Mouse (Mus musculus) activated CD4-positive, CD25-positive, alpha-beta regulatory T cell, adult 4 months (primary cell): Measurements from ENCODE around the gene Stra6. TPM values are rescaled to one million over a fixed set of nuclear protein-coding genes. Genes with fewer than 3 reads are reported as not detected.

Source experiments
- ATAC-seq: one replicate; pipeline ENCODE4 v1.8.0; 2017
- polyA plus RNA-seq, 2 experiments: library from polyadenylated mRNA; unstranded; fragments of 100-300 nt; shearing (Covaris generic); gene quantifications; one replicate each; pipeline ENCODE4 v1.2.1; 2017

Stra6 gene
- polyA plus RNA-seq, result 1 to 10 TPM; 3.1 to 3.8 TPM

DNA sequence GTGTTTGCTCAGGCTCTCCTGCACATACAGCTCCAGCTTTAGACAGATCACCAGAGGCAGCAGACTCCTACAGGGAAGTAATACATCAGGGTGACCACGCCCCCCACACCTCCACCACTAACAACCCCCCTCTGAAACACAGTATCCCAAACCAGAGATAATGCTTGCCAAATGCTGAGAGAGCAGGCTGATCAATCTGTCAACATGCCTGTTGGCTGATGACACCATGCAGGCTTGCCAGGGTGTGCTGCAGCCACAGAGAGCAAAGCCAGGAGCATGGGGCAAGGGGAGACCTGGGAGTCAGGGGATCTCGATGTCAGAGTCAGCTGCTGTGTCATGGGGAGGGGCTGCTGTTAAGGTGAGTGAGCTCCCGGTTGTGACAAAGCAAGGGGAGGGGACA lies at the start of gene Stra6:
Stra6 (plus strand) TSS at position 258 of the 400 bp plus-strand sequence.
- ATAC-seq, result no peak

DNA sequence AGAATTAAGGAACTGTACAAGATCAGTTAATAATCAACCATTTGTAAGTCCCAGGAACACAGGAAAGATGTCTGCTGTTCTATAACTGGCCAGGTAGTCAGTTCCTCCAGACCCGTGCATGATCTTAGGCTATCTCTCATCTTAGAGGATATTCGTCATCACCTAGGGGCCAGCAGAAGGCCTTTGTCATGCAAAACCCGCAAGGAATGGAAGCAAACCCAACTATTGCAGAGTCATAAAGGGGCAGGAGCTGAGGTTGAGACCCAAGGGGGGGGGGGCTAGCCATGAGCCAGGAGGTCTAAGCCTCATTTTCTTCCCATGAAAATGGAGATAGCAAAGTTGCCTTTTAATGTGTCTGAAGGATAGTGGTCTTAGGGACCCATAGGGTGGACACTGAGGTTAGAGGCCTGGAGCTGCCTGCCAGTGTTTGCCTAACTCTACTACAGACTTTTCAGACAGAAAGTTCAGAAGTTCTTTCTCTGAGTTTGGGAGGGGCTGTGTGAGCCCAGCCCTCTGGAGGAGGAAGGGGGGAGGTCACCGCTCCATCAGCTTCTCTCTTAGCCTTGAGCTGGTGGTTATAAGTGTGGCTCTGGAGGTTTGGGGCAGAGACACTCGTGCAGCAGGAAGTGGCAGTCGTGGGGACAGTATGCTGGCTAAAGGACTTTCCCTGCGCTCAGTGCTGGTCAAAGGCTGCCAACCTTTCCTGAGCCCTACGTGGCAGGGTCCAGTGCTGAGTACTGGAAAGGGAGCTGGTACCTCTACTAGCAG lies 49.0 kb upstream of the Stra6 start:
- ATAC-seq, result no peak

DNA sequence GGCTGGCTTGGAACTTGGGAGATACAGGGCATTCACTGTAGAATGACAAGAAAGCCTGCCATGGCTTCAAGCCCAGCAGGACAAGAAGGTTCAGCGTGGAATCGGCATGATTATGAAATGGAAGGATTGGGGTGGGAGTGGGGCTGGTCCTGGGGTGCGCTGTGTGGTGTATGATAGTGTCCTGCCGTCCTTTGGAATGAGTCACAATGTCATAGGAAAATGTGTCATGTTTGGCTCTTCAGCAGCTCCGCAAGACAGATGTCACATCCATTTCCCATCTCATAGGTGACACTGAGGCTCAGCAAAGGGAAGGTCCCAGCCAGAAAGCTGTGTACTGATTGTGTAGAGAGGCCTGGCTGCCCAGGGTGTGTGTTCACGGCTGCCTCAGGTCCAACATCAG lies 47.7 kb upstream of the Stra6 start:
- ATAC-seq, result no peak

DNA sequence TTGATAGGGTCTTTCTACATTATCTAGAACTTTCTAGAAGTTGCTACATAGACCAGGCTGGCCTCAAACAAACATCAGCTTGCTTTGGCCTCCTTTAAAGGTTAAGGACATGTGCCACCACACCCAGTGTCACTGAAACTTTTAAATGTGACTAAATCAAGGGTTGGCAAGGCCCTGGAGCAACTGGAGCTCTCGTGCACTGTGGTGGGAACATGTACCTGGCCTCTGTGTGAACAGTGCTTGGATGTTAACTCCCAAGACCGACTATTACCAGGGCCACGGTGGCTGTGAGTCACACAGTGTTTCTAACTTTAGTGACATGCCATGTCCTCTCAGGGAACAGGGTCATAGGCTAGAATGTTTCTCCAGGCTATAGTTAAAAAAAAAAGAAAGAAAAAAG lies 46.6 kb upstream of the Stra6 start:
- no peak for ATAC-seq

DNA sequence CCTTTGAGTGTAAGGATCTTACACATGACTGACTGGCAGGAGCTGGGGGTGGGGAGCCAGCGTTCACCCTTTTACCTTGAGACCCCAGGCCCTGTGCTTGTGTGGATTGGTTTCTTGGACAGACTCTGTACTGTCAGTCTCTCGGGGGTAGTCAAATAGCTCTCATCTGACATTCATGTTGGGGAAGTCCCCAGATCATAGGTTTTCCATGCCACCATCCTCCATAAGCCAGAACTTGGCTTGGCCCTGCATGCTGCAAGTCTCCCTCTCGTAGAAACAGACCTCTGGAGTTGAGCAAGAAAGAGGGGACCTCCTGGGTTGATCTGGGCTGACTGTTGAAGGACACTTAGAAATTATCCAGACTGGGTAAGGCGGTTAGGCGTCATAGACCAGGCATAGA lies 45.2 kb upstream of the Stra6 start:
- ATAC-seq, result no peak

DNA sequence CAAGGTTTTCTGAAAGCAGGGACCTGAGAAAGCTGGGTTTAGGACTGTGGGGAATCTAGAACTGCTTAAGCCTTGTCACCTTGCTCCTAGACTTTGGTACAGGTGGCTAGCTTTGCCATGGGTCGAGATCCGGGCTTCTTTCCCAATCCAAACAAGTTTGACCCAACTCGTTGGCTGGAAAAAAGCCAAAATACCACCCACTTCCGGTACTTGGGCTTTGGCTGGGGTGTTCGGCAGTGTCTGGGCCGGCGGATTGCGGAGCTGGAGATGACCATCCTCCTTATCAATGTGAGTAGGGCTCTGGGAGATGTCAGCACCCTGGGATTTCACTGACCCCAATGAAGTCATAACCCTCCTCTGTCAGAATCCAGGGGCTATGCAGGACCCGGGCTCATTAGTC lies 37.6 kb upstream of the Stra6 start:
- ATAC-seq, result no peak

DNA sequence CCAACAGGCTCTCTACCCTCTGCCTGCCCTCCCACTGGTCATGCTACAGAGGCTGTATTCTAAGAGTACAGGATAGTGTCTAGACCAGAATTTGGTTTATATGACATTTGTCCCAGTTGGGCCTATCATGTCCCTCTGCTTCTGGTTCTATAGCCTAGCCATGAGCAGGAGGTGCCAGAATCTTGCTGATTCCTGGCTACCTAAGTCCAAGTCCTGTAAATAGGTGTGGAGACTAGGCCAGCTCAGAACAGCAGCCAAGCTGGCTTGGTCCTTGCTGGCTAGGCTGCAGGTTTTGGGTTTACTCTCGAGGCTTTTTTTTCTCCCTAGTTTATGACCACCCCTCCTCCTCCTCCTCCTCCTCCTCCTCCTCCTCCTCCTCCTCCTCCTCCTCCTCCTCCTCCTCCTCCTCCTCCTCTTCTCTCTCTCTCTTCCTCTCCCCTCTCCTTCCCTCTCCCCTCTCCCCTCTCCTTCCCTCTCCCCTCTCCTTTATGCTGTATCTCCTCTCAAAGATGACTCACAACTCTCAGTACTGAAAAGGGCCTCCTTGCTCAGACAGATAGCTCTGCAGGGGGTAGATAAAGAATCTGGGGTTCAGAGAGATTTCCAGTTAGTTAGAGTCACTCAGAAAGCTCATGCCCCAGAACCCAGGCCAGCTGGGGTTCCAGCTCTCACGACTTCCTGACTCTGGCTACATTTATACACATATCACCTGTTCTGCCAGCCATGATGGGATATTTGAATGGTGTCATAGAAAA lies 36.0 kb upstream of the Stra6 start:
- no peak for ATAC-seq

DNA sequence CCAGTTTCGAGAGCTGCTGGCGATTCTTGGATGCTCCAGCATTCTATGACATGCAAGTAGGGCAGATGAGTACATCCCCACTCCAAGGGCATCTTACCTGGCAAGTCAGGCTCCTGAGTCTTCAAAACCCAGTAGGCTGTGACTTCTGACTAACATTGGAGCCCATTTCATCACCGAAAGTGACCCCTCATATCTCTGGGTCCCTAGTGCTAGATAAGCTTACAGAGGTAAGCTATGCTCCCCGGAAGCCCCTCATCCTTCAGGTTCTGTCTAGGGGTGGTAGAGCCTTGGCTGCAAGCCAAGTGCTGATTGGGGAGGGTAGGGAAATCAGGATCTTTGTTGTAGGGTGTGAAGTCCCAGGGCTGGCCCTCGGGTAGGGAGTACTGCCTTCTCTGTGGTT lies 34.7 kb upstream of the Stra6 start:
- no peak for ATAC-seq

DNA sequence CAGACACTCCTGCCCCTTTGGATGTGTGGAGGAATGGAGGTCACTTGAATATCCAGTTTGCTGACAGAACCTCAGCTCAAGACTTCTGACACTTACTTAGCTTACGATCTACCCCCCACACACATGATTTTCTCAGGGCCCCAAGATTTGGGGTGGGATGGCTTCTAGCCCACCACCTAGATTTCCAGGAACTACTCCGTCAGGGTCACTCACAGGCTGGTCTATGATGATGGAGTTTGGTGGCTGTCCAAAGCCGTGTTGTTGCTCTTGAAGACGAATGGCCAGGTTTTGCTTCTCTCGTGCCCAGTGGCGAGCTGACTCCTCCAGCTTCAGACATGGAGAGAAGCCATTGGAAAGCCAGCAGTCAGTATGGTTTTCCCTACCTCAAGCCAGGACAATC lies 34.0 kb upstream of the Stra6 start:
- ATAC-seq, result no peak

DNA sequence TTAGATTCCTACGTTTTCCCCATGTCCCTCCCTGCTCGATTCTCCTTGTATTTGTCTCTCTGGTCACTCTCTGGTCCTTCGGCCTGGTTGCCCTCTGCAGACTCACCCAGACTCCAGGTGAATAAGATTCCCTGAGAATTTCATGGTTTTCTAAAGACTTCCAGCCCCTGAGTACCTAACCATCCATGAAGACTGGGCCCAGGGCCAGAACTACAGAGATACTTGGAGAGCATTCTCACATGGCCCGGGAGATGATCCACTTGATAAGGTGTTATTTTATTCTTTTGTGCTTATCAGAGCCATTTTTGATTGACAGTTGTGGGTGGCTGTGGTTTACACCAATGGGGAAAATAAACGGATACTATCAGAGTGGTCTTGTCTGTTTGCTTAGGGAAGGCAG lies 31.7 kb upstream of the Stra6 start:
- ATAC-seq, result no peak

DNA sequence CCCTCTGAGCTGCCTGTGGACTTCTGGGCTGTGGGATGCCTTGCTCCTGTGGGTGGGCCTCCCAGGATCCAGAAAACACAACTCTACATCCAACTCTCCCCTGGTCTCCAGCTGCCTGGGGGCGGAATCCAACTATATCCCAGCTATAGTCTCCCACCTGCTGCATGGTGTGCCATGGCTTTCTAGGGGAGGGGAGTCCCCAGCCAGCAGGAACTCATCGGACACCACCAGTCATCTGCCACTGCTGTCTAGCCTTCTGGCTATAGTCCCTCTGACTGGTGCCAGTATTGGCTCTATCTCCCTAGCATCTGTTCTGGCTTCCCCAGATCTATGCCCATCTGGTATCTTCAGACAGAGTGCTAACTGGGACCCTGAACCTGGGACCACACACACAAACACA lies 28.1 kb upstream of the Stra6 start:
- no peak for ATAC-seq

DNA sequence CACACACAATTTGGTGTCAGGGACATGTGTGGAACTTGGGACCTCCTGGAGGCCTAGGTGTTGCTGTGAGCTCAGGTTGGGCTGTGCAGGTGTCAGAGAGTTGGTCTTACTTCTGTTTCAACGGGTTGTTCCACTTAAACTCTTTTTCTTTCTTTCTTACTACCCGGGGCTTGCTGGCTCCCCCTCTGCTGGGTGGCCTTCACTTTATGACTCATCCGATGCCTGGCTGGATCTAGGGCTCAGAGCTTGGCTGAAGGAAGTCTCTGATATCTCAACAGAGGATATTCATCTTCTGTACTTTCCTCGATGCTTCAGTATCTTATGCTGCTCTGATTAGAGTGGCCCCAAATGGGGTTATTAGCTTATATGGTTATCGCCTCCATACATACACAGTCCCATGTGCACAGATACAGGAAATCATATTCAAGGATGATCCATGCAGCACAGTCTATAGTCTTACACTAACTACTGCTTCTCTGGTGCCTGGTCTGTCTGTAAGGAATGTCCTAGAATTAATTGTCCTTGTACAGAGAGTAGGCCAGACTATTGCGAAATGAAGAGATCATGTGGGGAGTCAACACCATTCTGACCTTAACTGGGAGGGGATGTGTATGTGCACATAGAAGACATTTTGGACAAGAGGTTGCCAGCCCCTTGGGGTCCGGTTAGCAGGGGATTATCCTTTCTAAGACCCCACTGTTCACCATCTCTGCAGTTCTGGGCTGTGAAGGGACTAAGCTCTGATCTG lies 27.5 kb upstream of the Stra6 start:
- ATAC-seq, result no peak

DNA sequence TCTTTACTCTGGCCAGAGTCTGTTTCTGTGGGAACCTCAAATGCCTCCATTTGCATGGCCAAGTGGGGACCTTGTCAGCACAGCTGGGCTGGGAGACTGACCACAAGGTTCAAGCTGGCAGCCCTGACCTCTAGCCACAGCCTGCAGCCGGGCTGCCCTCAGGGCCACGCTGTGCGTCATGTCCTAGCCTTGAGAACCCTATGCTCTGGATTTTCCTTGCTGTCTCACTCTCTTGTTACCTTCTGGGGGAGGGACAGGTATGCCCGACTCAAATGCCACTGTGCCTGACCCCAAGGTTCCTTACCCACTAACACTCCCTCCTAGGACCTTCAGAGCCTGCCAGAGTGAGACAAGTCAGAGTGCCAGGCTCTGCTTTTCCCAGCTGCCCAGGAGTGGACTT lies 26.6 kb upstream of the Stra6 start:
- ATAC-seq, result no peak

DNA sequence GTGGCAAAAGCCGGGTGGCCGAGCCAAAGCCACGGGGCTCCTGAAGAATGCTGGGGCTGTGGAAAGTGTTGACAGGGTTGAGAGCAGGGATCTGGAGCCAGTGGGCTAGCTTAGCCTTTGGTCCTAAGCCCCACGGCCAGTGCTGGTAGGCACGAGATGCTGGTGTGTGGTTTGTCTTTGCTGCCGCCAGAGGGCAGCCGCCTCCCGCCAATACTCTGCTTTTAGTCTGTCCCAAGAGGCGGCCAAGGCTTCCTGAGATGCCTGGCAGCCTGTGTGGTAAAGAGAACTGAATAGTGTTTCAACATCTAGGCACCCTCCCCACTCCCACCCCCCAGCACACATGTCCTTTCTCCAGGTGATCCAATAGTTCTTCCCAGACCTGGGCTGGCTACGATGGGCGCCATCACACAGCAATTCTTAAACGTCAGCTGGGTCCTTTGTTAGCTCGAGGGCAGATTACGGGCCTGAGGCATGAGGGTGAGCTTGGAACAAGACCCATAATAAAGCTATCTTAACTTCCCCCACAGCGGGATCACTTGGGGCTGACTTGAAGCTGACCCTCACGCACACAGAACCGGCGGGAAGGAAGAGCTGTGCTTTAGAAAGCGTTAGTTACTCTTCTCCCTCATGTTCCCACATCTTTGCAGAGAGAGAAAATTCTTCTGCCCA lies 25.0 kb upstream of the Stra6 start:
- no peak for ATAC-seq

DNA sequence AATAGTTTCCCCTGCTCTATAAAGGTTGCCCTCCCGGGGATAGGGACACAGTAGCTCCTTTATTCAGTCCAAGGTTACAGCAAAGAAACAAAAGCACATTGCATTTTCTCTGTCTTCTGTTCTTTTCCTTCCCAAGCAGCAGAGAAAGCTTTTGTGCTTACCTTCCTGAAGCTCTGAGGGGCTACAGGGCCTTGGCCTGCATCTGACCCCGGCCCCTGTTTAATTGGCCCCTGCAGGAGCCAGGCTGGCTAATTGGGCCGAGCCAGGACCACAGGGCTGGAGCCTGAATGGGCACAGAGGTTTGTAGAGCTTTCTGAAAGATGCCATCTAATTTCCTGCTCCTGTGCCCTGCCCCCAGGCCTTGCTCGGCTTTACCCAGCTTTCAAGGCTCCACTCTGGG lies 22.6 kb upstream of the Stra6 start:
- no peak for ATAC-seq

DNA sequence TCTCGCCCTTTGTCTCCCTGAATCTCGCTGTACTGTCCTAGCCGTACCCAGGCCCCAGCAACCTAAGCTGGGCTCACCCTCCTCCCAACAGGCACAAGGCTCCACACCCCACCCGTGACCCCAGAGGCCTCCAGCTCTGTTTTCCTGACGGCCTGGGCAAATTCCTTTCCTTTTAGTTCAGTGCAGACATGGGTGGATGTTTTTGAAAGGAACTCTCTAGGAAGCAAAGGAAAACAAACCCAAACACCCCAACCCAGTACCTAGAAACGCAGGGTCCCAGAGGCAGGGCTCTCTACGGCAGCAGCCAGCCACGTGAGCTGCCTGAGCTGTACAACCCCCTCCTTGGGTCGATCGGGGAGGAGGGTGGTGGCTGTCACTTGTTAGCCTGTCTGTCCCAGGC lies 21.2 kb upstream of the Stra6 start:
- no peak for ATAC-seq

DNA sequence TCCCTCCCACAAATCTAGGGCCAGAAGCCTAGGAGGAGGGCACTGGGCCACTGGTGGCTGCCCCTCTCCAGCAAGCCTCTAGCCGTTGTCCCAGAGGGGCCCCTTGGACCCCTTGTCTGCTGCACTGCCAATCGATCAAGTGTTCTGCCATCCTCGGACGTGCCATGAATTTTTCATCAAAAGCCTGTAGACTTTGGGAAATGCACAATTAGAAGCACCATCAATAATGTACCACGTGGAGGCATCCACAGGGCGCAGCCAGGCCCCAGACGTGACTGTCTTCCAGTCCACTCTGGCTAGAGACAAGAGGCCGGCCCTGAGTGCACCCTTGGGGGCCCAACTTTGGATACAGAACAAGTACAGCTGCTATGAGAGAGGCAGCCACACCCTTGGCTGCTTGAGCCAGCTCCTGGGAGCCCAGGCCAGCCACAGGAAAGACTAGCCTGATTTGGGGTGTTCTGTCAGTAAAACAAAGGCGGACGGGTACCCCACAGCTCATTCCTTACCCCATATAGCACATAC lies 20.0 kb upstream of the Stra6 start:
- ATAC-seq, result no peak

DNA sequence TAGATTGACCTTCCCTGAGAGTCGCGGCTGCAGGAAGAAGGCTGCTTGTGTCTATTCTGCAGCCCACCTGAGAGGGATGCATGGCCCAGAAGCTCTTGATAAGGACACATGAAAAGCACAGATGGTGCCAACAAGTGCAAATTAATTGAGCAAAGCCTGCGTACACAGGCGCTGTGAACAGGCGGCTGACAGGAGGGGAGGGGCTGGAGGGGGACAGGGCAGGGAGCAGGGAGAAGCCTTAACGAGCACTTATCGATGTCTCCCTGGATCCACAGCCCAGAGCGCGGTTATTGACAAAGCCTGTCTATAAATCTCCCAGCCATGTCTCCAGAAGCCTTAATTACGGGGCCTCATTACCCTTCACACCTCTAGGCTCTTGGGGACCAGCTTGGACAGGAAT lies 18.8 kb upstream of the Stra6 start:
- no peak for ATAC-seq

DNA sequence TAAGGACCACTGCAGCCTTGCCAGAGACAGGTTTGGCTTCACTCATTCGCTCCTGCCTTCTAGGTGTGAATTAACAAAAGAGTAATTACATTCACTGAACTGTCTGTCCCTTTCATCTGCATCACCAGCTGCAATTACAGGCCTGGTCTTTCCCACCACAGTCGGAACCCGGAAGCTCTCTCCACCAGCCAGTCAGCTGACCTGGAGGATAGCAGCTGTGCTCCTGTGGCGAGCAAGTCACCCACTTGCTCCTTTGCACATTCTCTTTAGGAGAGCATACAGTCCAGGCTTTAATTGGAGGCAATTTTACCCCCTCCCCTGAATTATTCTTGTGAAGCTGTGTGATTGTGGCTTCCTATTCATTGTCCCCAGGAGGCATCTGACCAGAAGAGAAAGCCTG lies 17.9 kb upstream of the Stra6 start:
- ATAC-seq, result no peak

DNA sequence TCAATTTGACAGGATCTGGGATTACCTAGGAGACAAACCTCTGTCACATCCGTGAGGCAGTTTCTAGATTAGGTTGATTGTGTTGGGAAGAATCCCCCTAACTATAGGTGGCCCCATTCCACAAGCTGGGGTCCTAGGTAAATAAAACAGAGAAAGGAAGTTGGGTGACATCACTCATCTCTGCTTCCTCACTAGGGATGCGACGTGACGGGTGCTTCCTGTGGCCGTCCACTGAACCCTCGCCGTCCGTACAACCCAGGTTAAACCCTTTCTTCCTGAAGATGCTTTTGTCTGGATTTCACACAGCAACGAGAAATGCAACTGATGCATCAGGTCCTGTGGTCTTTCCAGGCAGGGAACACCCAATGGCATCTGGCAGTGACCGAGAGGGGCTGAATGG lies 16.5 kb upstream of the Stra6 start:
- ATAC-seq, result no peak

DNA sequence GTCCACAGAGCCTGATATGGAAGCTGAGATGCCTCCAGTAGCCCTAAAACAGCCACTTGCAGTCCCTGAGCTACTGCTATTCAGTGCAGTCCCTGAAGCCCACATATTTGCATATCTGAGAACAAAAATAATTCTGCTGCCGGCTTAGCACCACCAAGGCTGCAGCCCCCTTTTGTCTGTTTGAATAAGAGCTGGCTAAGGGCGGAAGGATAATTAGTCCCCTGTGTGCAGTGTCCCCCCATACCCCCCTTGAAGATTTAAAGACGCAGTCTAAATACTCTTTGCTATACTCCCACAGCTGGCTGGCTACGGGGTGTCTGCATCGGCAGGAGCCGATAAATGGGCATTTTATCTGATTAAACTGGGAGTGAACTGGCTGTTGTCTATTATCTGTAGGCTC lies 15.0 kb upstream of the Stra6 start:
- no peak for ATAC-seq

DNA sequence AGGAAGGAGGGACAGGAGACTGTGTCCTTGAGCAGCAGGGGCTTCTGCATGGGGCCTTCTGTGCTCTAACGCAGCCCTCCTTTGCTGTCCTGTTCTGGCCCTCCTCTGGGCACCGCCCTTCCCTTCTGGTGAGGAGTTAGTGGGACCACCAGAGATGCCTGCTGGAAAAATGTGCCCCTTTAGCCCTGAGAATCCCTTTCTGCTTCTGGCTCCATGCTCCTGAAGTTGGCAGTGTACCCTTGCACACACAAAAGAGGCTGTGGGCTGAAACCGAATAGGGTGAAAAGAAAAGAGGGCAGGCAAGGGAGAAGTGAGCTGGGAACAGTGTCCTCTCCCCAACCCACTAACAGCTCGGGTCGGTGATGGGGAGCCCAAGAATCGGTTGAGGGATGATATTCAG lies 14.4 kb upstream of the Stra6 start:
- ATAC-seq, result no peak

DNA sequence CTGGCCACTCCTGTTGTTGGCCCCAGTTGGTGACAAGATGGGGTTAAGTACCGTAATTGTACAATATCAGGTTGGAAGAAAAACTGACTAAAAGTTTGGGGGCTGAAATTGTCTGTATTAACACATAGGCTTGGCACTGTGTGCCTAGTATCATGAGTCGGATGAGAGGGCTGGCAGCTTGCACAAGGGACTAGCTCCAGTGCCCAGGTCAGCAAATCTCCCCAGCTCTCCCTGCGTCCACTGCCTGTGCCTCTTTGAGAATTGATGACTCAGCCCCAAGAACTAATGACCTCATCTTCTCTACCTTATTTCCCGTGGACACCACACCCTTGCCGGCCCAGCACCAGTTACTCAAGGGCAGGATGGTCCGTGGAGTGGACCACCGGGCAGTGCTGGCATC lies 13.7 kb upstream of the Stra6 start:
- no peak for ATAC-seq
